Mouse (Mus musculus) testis, postnatal 10 days (tissue): ENCODE measurements around the gene Rasgef1b.
A peak's percentile ranks its signal among the peaks of the same experiment; 100 is the strongest.

ENCODE experiments used
- DNase-seq: peaks from one replicate; pipeline ENCODE4 v3.0.0; 2021; ENCODE audit warnings: low spot score

Gene Rasgef1b

GRCm38 (mm10) chr5:99291084-99291830, 437.6 kb downstream of the Rasgef1b start:
- DNase-seq: no peak

GRCm38 (mm10) chr5:99288262-99288661, 440.6 kb downstream of the Rasgef1b start:
- no peak for DNase-seq

- DNase-seq: no peak
Observed at GRCm38 (mm10) chr5:99287647-99288185, 441.1 kb downstream of the Rasgef1b start.

GRCm38 (mm10) chr5:99286575-99286974, 442.3 kb downstream of the Rasgef1b start:
- DNase-seq: no peak

- no peak for DNase-seq
Observed at GRCm38 (mm10) chr5:99286024-99286423, 442.8 kb downstream of the Rasgef1b start.

GRCm38 (mm10) chr5:99284369-99284768, 444.5 kb downstream of the Rasgef1b start:
- DNase-seq: no peak

GRCm38 (mm10) chr5:99283636-99284035, 445.2 kb downstream of the Rasgef1b start:
- no peak for DNase-seq

GRCm38 (mm10) chr5:99280536-99280935, 448.3 kb downstream of the Rasgef1b start:
- DNase-seq: no peak

GRCm38 (mm10) chr5:99279016-99279757, 449.7 kb downstream of the Rasgef1b start:
- DNase-seq: no peak

GRCm38 (mm10) chr5:99278364-99278763, 450.5 kb downstream of the Rasgef1b start:
- no peak for DNase-seq

- no peak for DNase-seq
Observed at GRCm38 (mm10) chr5:99277536-99277935, 451.3 kb downstream of the Rasgef1b start.

GRCm38 (mm10) chr5:99274119-99274563, 454.7 kb downstream of the Rasgef1b start:
- DNase-seq: no peak

- DNase-seq: no peak
Observed at GRCm38 (mm10) chr5:99271531-99271930, 457.3 kb downstream of the Rasgef1b start.

- DNase-seq: no peak
Observed at GRCm38 (mm10) chr5:99269131-99269530, 459.7 kb downstream of the Rasgef1b start.

- DNase-seq: no peak
Observed at GRCm38 (mm10) chr5:99267338-99267737, 461.5 kb downstream of the Rasgef1b start.

- no peak for DNase-seq
Observed at GRCm38 (mm10) chr5:99266301-99266700, 462.6 kb downstream of the Rasgef1b start.

GRCm38 (mm10) chr5:99262197-99262920, 466.5 kb downstream of the Rasgef1b start:
- DNase-seq: no peak

GRCm38 (mm10) chr5:99261121-99261724, 467.6 kb downstream of the Rasgef1b start:
- DNase-seq: no peak

GRCm38 (mm10) chr5:99258003-99258500, 470.8 kb downstream of the Rasgef1b start:
- DNase-seq: no peak

GRCm38 (mm10) chr5:99252203-99253135, 476.4 kb downstream of the Rasgef1b start:
- DNase-seq: peak; percentile 99
